Mouse (Mus musculus): ENCODE measurements around the gene Fap. TPM values are rescaled to one million over a fixed set of nuclear protein-coding genes. Genes with fewer than 3 reads are reported as not detected.

Fap gene
- total RNA-seq, 2 experiments from 2014 or later: 0.21 to 0.25 TPM

GRCm38 (mm10) chr2:62535483-62535882 lies 38.4 kb downstream of the Fap start:
- no peak for ATAC-seq (replicated peaks; ENCODE audit: poor library complexity)

DNA sequence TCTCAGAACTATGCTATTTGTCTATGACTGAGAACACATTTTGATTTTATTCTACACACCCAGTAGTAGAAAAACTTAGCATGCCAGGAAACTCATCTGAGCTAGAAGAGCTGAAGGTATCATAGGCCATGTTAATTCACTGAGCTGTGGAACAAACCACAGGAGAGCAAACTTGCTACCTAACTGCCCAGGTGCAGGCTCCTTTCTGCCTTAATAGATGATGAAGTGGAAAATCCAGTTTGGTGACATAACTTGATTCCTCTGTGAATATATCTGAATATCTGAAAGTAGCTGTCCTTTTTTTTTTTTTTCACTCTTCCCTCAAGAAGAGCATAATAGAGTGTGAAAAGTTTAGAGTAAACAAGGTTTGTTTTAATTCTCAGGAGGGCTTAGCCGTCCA lies 42.8 kb downstream of the Fap start:
- no peak for ATAC-seq (replicated peaks; ENCODE audit: poor library complexity)

- ATAC-seq (replicated peaks; ENCODE audit: poor library complexity): no peak
Measured at GRCm38 (mm10) chr2:62526399-62526798, 47.5 kb downstream of the Fap start.

- no peak for ATAC-seq (replicated peaks; ENCODE audit: poor library complexity)
Measured at GRCm38 (mm10) chr2:62517790-62518189, 56.1 kb downstream of the Fap start.

DNA sequence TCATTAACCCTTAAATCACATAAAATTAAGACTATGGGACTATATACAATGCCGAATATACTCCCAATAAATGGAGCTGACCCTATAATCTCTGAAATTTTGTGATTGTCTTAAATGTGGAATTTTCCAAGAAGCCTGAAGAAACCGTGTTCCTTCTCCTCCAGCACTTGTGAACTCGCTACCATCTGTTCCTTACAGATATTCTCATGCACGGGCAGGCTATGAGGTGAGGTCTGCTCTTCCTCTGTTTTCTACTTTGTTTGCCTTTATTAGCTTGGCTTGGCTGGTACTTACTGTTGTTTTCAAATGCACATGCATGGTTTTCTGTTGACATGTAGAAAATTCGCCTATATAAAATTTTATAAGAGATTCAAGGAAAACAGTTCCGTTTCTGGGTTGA lies 59.4 kb downstream of the Fap start:
- ATAC-seq (replicated peaks; ENCODE audit: poor library complexity): no peak

DNA sequence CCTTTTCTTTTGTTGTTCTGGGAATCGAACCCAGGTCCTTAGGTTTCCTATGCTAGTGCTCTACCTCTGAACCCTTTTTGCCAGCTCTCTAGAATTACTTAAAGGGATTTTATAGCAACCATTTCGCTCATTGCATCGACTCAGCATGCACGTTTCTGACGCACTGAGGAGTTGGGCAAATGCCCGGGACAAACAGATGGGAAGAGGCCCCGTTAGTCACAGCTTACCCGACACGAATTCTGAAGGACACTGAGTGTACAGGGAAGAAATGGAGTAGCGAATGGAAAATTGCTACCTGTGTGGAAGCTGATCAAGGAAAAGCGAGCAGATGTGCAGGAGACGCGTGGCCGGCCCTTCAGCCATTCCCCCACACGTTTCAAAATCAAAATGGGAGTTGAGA lies 60.4 kb downstream of the Fap start:
- no peak for ATAC-seq (replicated peaks; ENCODE audit: poor library complexity)

GRCm38 (mm10) chr2:62507130-62507529 lies 66.7 kb downstream of the Fap start:
- ATAC-seq (replicated peaks; ENCODE audit: poor library complexity): no peak

GRCm38 (mm10) chr2:62506441-62506840 lies 67.4 kb downstream of the Fap start:
- ATAC-seq (replicated peaks; ENCODE audit: poor library complexity): no peak

- no peak for ATAC-seq (replicated peaks; ENCODE audit: poor library complexity)
Measured at GRCm38 (mm10) chr2:62504269-62504796, 69.5 kb downstream of the Fap start.

DNA sequence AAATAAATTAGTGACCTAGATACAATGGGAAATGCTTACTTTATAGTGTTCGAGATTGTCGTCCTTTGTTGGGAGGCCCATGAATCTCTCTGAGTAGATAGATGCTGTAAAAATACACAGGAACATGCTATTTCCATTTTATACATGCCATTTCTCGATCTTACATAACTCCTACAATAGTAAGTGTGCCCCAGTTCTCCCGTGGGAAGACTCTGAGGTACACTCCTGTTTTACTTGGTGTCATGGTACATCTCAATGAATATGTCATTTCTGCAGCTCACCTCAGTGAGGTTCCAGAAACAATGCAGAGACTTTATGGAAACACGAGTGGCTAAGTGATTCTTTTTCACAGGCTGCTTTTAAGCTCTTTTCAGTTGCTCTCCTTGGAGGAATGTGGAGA lies 70.5 kb downstream of the Fap start:
- no peak for ATAC-seq (replicated peaks; ENCODE audit: poor library complexity)

- no peak for ATAC-seq (replicated peaks; ENCODE audit: poor library complexity)
Measured at GRCm38 (mm10) chr2:62502516-62502915, 71.4 kb downstream of the Fap start.

DNA sequence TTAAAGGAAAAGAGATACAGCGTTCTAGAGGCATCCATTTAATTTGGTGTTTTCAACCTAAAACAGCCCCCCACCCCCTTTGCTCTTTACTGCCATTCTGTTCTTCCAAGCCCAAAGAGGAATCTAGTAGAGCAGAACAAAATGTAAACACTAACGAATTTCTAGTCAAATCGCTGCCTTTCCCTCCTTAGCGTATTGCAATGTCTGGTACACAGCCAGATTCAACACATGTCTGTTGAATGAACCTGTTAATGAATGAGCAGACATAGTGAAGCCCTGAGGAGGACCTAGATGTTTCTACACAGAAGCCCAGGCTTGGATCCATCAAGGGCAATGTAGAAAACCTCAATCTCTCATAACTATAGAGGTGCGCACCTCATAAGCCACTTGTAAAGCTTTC lies 75.1 kb downstream of the Fap start:
- no peak for ATAC-seq (replicated peaks; ENCODE audit: poor library complexity)

- no peak for ATAC-seq (replicated peaks; ENCODE audit: poor library complexity)
Measured at GRCm38 (mm10) chr2:62498086-62498485, 75.8 kb downstream of the Fap start.

DNA sequence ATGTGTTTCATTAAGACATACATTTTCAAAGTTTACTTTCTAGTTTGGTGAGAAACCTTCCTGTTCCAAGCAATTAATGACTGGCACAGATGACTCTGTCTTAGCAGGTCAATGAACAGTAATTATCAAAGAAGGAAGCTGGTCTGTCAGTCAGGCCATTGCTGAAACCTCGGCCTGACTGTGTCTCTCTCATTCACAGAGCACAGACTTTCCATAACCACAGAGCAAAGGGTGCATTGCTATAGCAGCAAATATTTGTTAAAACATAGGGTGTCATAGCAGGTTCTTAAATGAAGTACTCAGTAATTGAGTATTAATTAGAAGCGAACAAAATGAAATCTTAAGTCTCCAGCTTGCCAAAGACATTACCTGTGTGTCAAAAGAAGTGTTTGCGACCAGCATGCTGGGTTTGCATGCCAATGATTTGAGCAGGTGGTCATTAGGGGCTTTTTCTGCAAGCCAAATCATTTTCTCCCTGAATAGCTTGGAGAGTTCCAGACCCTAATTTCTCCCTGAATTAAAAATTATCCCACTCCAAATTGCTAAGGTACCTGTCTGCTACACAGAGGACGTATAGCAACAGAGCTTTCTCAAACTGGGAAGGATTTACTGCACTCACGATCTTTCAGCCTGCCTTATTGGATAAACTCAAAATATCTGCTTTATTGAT lies 76.4 kb downstream of the Fap start:
- no peak for ATAC-seq (replicated peaks; ENCODE audit: poor library complexity)

DNA sequence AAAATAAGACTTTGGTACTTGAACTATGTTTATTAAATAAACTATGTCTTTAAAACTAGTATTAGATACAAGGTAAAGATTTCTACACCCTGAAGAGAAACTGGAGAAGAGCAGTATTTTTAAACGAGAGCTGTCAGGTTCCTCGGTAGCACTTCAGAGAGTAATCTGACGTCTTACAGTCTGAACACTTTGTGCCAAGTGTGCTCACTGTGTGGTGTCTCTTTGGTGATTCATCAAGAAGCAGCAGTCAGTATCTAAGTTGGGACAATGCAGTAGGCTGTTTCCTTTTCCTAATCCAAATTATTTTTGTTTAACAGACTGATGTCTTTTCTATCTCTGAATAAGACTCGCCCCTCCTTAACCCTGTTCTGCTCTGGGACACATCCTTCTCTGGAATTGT lies 78.5 kb downstream of the Fap start:
- ATAC-seq (replicated peaks; ENCODE audit: poor library complexity): no peak

DNA sequence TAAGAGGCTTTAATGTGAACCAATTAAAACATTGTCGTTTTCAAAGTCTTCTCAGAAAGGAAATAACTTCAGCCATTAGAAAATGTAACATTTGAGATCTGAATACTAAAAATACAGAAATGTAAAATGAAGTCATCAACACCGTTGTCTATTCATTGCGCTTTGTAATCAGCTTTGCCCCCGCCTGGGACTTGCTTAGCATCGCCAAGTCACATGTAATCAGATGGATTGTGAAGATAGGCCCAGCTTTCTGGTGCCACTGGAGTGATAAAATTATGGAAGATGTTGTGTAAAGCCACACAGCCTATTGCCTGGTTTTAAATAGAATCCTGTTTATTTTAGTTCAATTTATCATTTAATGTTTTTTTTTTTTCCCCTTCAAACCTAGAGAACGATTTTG lies 84.0 kb downstream of the Fap start:
- no peak for ATAC-seq (replicated peaks; ENCODE audit: poor library complexity)

DNA sequence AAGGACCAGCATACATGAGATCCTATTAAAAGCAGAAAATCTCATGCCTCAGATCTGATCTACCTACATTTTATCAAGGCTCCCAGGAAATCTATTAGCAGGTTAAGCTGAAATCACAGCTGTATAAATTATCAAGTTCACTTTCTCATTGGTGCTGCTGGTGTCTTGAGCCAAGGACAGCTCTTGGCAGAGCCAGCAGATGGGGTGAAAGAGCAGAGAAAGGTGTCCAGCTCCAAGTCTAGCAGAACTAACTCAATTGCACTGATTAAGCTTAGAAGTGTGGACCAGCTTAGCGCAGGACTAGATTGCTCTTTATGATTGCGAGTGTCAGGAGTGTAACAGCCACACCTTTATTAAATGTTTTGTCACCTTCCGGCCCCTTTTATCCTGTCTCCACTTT lies 89.0 kb downstream of the Fap start:
- peak; percentile 48; the same call in 1 of the 2 replicates for ATAC-seq (replicated peaks; ENCODE audit: poor library complexity)

DNA sequence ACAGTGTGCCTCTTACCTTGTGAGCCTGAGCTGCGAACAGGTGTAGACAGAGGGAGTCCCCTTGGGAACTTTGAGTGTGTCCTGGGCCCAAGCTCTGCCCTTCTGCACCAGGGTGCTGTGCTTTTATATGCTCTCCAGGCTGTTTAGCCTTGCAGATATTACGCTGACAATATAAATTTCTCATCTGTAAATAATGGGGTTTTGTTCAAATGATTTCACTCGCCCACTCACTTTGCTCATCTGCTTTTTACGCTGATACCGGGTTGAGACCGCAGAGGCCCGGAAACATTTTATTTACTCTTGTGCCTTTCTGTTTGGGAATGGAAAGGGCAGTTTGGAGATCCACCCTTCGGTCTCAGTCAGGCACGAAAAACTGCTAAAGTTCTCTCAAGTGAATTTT lies 90.3 kb downstream of the Fap start, which contains the start of gene Gcg:
Gcg (minus strand) TSS at position 101 of the 400 bp plus-strand sequence.
- ATAC-seq (replicated peaks; ENCODE audit: poor library complexity): no peak

GRCm38 (mm10) chr2:62480285-62481198 lies 93.3 kb downstream of the Fap start:
- no peak for ATAC-seq (replicated peaks; ENCODE audit: poor library complexity)

- ATAC-seq (replicated peaks; ENCODE audit: poor library complexity): no peak
Measured at GRCm38 (mm10) chr2:62469551-62469950, 104.3 kb downstream of the Fap start.

DNA sequence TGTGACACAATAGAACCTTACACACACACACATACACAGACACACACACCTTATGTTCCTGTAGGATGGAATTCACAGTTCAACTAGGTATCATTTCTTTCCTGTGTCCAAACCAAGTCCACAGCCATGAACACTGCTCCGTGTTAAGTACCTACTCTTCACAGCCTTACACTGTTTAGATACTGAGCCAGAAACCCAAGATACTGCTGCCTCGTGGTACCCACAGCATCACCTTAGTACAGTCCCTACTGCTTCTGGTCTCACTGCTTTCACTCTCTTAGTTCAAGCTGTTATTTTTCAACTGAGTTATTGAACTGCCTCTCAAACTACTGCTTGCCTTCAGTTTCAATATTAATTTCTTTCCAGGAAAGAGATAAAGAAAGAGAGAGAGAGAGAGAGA lies 110.6 kb downstream of the Fap start:
- no peak for ATAC-seq (replicated peaks; ENCODE audit: poor library complexity)

GRCm38 (mm10) chr2:62462174-62462573 lies 111.7 kb downstream of the Fap start:
- no peak for ATAC-seq (replicated peaks; ENCODE audit: poor library complexity)
